Mouse (Mus musculus) thymus, adult 2 months (tissue): Measurements from ENCODE around the gene Plxna4.

Experiments
- CTCF ChIP-seq: fragments of 200-500 bp; IDR thresholded peaks from 2 replicates; pipeline ENCODE4 v1.5.1; 2012; ENCODE audit warnings: mild to moderate bottlenecking, control low read depth, low read length, moderate library complexity, borderline replicate concordance; ENCODE audit not compliant: control insufficient read depth, poor library complexity, insufficient read depth; ENCODE audit errors: extremely low read depth
- POLR2A ChIP-seq: fragments of 200-500 bp; IDR thresholded peaks from 2 replicates; pipeline ENCODE4 v1.6.1; 2012; ENCODE audit warnings: mild to moderate bottlenecking, low read length, control low read depth, moderate library complexity; ENCODE audit not compliant: control insufficient read depth, poor library complexity, insufficient read depth; ENCODE audit errors: extremely low read depth

DNA sequence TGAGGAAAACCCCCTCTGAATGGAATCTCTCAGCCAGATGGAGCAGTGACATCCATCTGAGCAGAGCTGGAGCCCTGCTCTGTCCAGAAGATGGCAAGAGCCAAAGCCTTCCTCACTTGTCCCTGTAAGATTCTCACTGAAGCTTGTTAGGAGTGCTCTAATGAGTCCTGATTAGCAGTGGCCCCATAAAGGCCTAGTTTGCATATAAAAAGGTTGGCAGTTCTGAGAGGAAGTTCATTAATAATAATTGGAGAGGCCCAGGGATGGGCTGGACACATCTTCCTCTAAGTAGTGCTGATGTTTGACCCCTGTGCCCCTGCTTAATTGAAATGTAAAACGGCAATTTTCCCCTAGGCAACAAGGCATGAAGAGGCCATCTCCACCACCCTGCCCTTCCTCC, 361.4 kb downstream of the Plxna4 start:
- no peak for TF ChIP-seq CTCF
- TF ChIP-seq POLR2A: no peak
